In the genomic region with DNA sequence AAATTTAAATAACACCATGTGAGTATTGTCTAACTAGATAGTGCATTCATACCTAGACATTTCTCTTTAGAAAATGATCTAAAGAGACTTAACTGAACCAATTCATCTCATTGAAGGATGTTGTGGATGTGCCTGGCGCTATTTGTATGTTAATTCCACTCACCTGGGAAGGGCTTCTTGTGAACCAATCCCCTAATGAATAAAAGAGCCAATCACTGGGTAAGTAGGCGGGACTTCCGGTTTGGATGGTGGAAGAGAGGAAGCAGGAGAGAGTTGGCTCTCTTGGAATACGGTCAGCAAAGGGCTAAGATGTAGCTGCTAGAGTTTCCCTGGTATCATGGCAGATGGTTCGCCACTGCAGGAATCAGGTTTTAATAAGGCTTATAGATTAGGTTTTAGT, we compare ENCODE assay signal across 29 mouse cellular contexts.
DNase-seq lines count a peak whose midpoint lies in the region; ATAC-seq and TF ChIP-seq lines count a peak whose summit lies in the region.
"Had no signal": no experiment of that assay in that cellular context is flagged by ENCODE, and none has a peak within 500 bp of the region (broad histone marks: within the 10 kb centered on the region; RNA-seq: fewer than 3 reads in every experiment).

No protein-coding gene starts in this region.

- DNase-seq in 3T3-L1 (ENCODE audit: low read depth, low spot score), result peak; percentile 38
- peak; percentile 36 for DNase-seq in ES-E14 (ENCODE audit: low read depth, low spot score)
- peak; percentile 71 for DNase-seq in R1 (ENCODE audit: low read depth, low spot score)
- DNase-seq in testis, postnatal 14 days (ENCODE audit: low spot score), result peak; percentile 12
- DNase-seq in cerebellum, adult 11-12 months, result no peak
- DNase-seq in liver, postnatal 0 days, result no peak
- DNase-seq: adrenal gland, adult 2 months; adrenal gland, postnatal 14 days; B cell, adult 2 months; cerebellum, adult 18-20 months; cerebellum, adult 9-10 months; cerebellum, postnatal 14 days; forebrain, postnatal 0 days; gastrocnemius, adult 2 months; gastrocnemius, postnatal 14 days; heart, adult 18-20 months; heart, postnatal 14 days; heart, postnatal 4 days; kidney, adult 18-20 months had no signal

- 85% methylated on average over 5 of the region's 5 CpGs for whole genome bisulfite sequencing in heart, embryonic 11.5 days (ENCODE audit: insufficient replicate concordance)
- 70% methylated on average over 5 of the region's 5 CpGs for WGBS in liver, postnatal 0 days (ENCODE audit: insufficient replicate concordance)

- H3K4me1 ChIP-seq in ES-E14 (ENCODE audit: control insufficient read depth in 2 of 2, insufficient read depth in 2 of 2, low read length in 2 of 2, poor library complexity in 1 of 2), result no peaks in the 10 kb centered on the region
- H3K4me1 ChIP-seq in heart, embryonic 11.5 days (ENCODE audit: control insufficient read depth, insufficient read depth, low read length), result no peaks in the 10 kb centered on the region
- no peaks in the 10 kb centered on the region for H3K4me1 ChIP-seq in liver, postnatal 0 days (ENCODE audit: insufficient read depth)
- H3K4me1 ChIP-seq: embryonic facial prominence, embryonic 12.5 days; embryonic facial prominence, embryonic 15.5 days; heart, embryonic 13.5 days had no signal

- no peak overlapping the region for H3K9ac ChIP-seq in ES-E14 (ENCODE audit: insufficient read depth, low read depth, low read length, poor library complexity, severe bottlenecking)
- H3K9ac ChIP-seq in heart, embryonic 11.5 days (ENCODE audit: low read depth, low read length), result no peak overlapping the region
- H3K9ac ChIP-seq in liver, postnatal 0 days (replicated peaks), result no peak overlapping the region
- H3K9ac ChIP-seq: embryonic facial prominence, embryonic 12.5 days; embryonic facial prominence, embryonic 15.5 days; forebrain, postnatal 0 days; heart, embryonic 13.5 days; hindbrain, embryonic 14.5 days had no signal

- no peaks in the 10 kb centered on the region for H3K27me3 ChIP-seq in heart, embryonic 11.5 days (ENCODE audit: control insufficient read depth, insufficient read depth, low read length)
- H3K27me3 ChIP-seq in liver, postnatal 0 days (ENCODE audit: insufficient read depth, low read length), result no peaks in the 10 kb centered on the region
- H3K27me3 ChIP-seq: CH12.LX; embryonic facial prominence, embryonic 12.5 days; embryonic facial prominence, embryonic 15.5 days; heart, embryonic 13.5 days had no signal

- TF ChIP-seq CTCF in liver, postnatal 0 days (IDR thresholded peaks at IDR 0.05; ENCODE audit: low read depth), result no peak

- H3K4me2 ChIP-seq in heart, embryonic 11.5 days, result no peak overlapping the region
- H3K4me2 ChIP-seq in liver, postnatal 0 days (ENCODE audit: low read depth, low read length), result no peak overlapping the region
- H3K4me2 ChIP-seq: embryonic facial prominence, embryonic 12.5 days; embryonic facial prominence, embryonic 15.5 days; heart, embryonic 13.5 days; hindbrain, embryonic 14.5 days had no signal

- no peak overlapping the region for H3K27ac ChIP-seq in ES-E14 (ENCODE audit: insufficient read depth, low read depth, low read length, poor library complexity, severe bottlenecking)
- no peak overlapping the region for H3K27ac ChIP-seq in heart, embryonic 11.5 days (ENCODE audit: low read depth, low read length)
- no peak overlapping the region for H3K27ac ChIP-seq in liver, postnatal 0 days (ENCODE audit: low read depth)
- H3K27ac ChIP-seq: embryonic facial prominence, embryonic 12.5 days; embryonic facial prominence, embryonic 15.5 days; gastrocnemius, adult 2 months; heart, embryonic 13.5 days; hindbrain, embryonic 14.5 days; hindbrain, postnatal 0 days had no signal

- TF ChIP-seq EP300 in liver, postnatal 0 days (IDR thresholded peaks at IDR 0.05; ENCODE audit: low read depth), result no peak

- no peak for ATAC-seq in heart, embryonic 11.5 days (replicated peaks; ENCODE audit: insufficient number of reproducible peaks, low FRiP score, low TSS enrichment)
- ATAC-seq in liver, postnatal 0 days, result no peak
- ATAC-seq: forebrain, embryonic 14.5 days; forebrain, postnatal 0 days; hindbrain, postnatal 0 days; inflammation-experienced regulatory T-cells, adult 6 months; intestine, embryonic 16.5 days had no signal

- H3K4me3 ChIP-seq in ES-E14 (ENCODE audit: insufficient read depth in 1 of 2, low read depth in 1 of 2, low read length in 2 of 2, poor library complexity in 1 of 2, severe bottlenecking in 1 of 2), result peak overlapping the region in 1 of 2 experiments; percentile 41; a peak in 2 of 4 replicates
- no peak overlapping the region for H3K4me3 ChIP-seq in heart, embryonic 11.5 days (ENCODE audit: low read depth, low read length)
- H3K4me3 ChIP-seq in liver, postnatal 0 days (ENCODE audit: low read depth, low read length), result no peak overlapping the region
- H3K4me3 ChIP-seq: embryonic facial prominence, embryonic 12.5 days; embryonic facial prominence, embryonic 15.5 days; gastrocnemius, adult 2 months; heart, embryonic 13.5 days had no signal

- H3K9me3 ChIP-seq in ES-E14 (ENCODE audit: control insufficient read depth, insufficient read depth, low read depth, low read length), result no peaks in the 10 kb centered on the region
- no peaks in the 10 kb centered on the region for H3K9me3 ChIP-seq in heart, embryonic 11.5 days (replicated peaks; ENCODE audit: control insufficient read depth, low read length)
- H3K9me3 ChIP-seq in liver, postnatal 0 days (ENCODE audit: low read length), result no peaks in the 10 kb centered on the region
- H3K9me3 ChIP-seq: embryonic facial prominence, embryonic 12.5 days; embryonic facial prominence, embryonic 15.5 days; heart, embryonic 13.5 days had no signal

- no peaks in the 10 kb centered on the region for H3K36me3 ChIP-seq in ES-E14 (ENCODE audit: control insufficient read depth, insufficient read depth, low read length, poor library complexity, severe bottlenecking)
- H3K36me3 ChIP-seq in heart, embryonic 11.5 days (ENCODE audit: control insufficient read depth, insufficient read depth, low read length), result no peaks in the 10 kb centered on the region
- no peaks in the 10 kb centered on the region for H3K36me3 ChIP-seq in liver, postnatal 0 days (replicated peaks; ENCODE audit: insufficient read depth, low read length)
- H3K36me3 ChIP-seq: embryonic facial prominence, embryonic 12.5 days; embryonic facial prominence, embryonic 15.5 days; heart, embryonic 13.5 days had no signal

- in situ Hi-C loops in ES-E14 (cut with MboI; ENCODE audit: low sequenced_read_pairs in 2 of 2, unreplicated experiment in 2 of 2), result no loop called here

TF ChIP-seq in ES-E14, 5 proteins besides CTCF, POLR2A, EP300 and RAD21:
- TF ChIP-seq ZC3H11A (IDR thresholded peaks at IDR 0.05; ENCODE audit: borderline replicate concordance, low read depth, low read length) (no peak), MAFK (IDR thresholded peaks at IDR 0.05; ENCODE audit: insufficient read depth, low read depth, low read length) (no peak), HCFC1 (IDR thresholded peaks at IDR 0.05; ENCODE audit: borderline replicate concordance, insufficient read depth, low read length) (no peak), CHD2 (IDR thresholded peaks at IDR 0.05; ENCODE audit: low read depth, low read length) (no peak), ZNF384 (IDR thresholded peaks at IDR 0.05; ENCODE audit: low read depth, low read length) (no peak)

Comparison
In these comparisons a context has a peak if more than half of its experiments do, and no peak if none do; other contexts are left out.
1. DNase-seq: peak in 3T3-L1 (single experiment), ES-E14 (single experiment), R1 (single experiment) and testis, postnatal 14 days (single experiment); none in cerebellum, adult 11-12 months (single experiment) and liver, postnatal 0 days (single experiment).